Comparison of ENCODE assay signal across 18 mouse cellular contexts in genomic region chr10:107341151-107341550, GRCm38 (mm10).
DNase-seq lines count a peak whose midpoint lies in the region; ATAC-seq and TF ChIP-seq lines count a peak whose summit lies in the region.
"Had no signal": no experiment of that assay in that cellular context is flagged by ENCODE, and none has a peak within 500 bp of the region (broad histone marks: within the 10 kb centered on the region; RNA-seq: fewer than 3 reads in every experiment).

No protein-coding gene starts in this region.

- H3K9ac ChIP-seq in lung, embryonic 14.5 days: no peak overlapping the region
- H3K9ac ChIP-seq in forebrain, embryonic 16.5 days (replicated peaks; ENCODE audit: low read depth, low read length): no peak overlapping the region
- H3K9ac ChIP-seq: heart, embryonic 12.5 days; limb, embryonic 15.5 days; liver, postnatal 0 days; neural tube, embryonic 13.5 days had no signal

- no peaks in the 10 kb centered on the region for H3K4me1 ChIP-seq in lung, embryonic 14.5 days (ENCODE audit: insufficient read depth)
- H3K4me1 ChIP-seq in forebrain, embryonic 16.5 days (replicated peaks; ENCODE audit: control insufficient read depth, insufficient read depth, low read length): 0 out of 2 replicates have a peak, but pooled peaks cover 3% of the 10 kb centered on the region
- H3K4me1 ChIP-seq: heart, embryonic 12.5 days; limb, embryonic 15.5 days had no signal

- H3K36me3 ChIP-seq in lung, embryonic 14.5 days (ENCODE audit: insufficient read depth): no peaks in the 10 kb centered on the region
- no peaks in the 10 kb centered on the region for H3K36me3 ChIP-seq in forebrain, embryonic 16.5 days (ENCODE audit: control insufficient read depth, insufficient read depth)
- H3K36me3 ChIP-seq: heart, embryonic 12.5 days; limb, embryonic 15.5 days; neural tube, embryonic 13.5 days had no signal

- DNase-seq in lung, embryonic 14.5 days: peak; percentile 3
- no peak for DNase-seq in lung, postnatal 10 days
- peak; percentile 15 for DNase-seq in embryo, embryonic 10.5 days (ENCODE audit: low spot score)
- peak; percentile 92 for DNase-seq in retina, postnatal 1 day
- DNase-seq in thymus, postnatal 10 days (ENCODE audit: low spot score in 2 of 2): no peak
- no peak for DNase-seq in right cerebral cortex, postnatal 10 days (ENCODE audit: low spot score in 2 of 2)
- DNase-seq: adrenal gland, postnatal 25 days; heart, postnatal 4 days; kidney, adult 2 months; kidney, postnatal 4 days; liver, postnatal 0 days; lung, postnatal 4 days; midbrain, embryonic 14.5 days; right cerebral cortex, postnatal 14 days had no signal

- no peaks in the 10 kb centered on the region for H3K27me3 ChIP-seq in lung, embryonic 14.5 days (ENCODE audit: insufficient read depth, low read length)
- no peaks in the 10 kb centered on the region for H3K27me3 ChIP-seq in forebrain, embryonic 16.5 days (replicated peaks; ENCODE audit: control insufficient read depth, insufficient read depth, low read length)
- H3K27me3 ChIP-seq: heart, embryonic 12.5 days; limb, embryonic 15.5 days; neural tube, embryonic 13.5 days had no signal

- ATAC-seq in lung, embryonic 14.5 days (ENCODE audit: insufficient read depth): no peak
- peak; percentile 75 for ATAC-seq in forebrain, embryonic 16.5 days
- ATAC-seq: liver, postnatal 0 days had no signal

- H3K27ac ChIP-seq in lung, embryonic 14.5 days (ENCODE audit: low read depth): no peak overlapping the region
- H3K27ac ChIP-seq in forebrain, embryonic 16.5 days (ENCODE audit: low read length): no peak overlapping the region
- H3K27ac ChIP-seq: limb, embryonic 15.5 days; neural tube, embryonic 13.5 days had no signal

- no peak overlapping the region for H3K4me3 ChIP-seq in lung, embryonic 14.5 days (ENCODE audit: low read depth, low read length)
- H3K4me3 ChIP-seq in forebrain, embryonic 16.5 days (replicated peaks; ENCODE audit: low read length): no peak overlapping the region
- H3K4me3 ChIP-seq: heart, embryonic 12.5 days; limb, embryonic 15.5 days; neural tube, embryonic 13.5 days had no signal

- no peak overlapping the region for H3K4me2 ChIP-seq in lung, embryonic 14.5 days
- H3K4me2 ChIP-seq in forebrain, embryonic 16.5 days (ENCODE audit: low read length): no peak overlapping the region
- H3K4me2 ChIP-seq: heart, embryonic 12.5 days; limb, embryonic 15.5 days; neural tube, embryonic 13.5 days had no signal

- no peak for TF ChIP-seq CTCF in lung, embryonic 14.5 days (IDR thresholded peaks at IDR 0.05; ENCODE audit: low read depth)

- WGBS in lung, embryonic 14.5 days: 88% methylated on average over 4 of the region's 4 CpGs
- WGBS in forebrain, embryonic 16.5 days: 40% methylated on average over 4 of the region's 4 CpGs

- no peaks in the 10 kb centered on the region for H3K9me3 ChIP-seq in lung, embryonic 14.5 days (ENCODE audit: low read depth, low read length)
- H3K9me3 ChIP-seq in forebrain, embryonic 16.5 days (ENCODE audit: control insufficient read depth, low read length): no peaks in the 10 kb centered on the region
- H3K9me3 ChIP-seq: heart, embryonic 12.5 days; limb, embryonic 15.5 days; neural tube, embryonic 13.5 days had no signal

Comparison
In these comparisons a context has a peak if more than half of its experiments do, and no peak if none do; other contexts are left out.
1. DNase-seq: peak in lung, embryonic 14.5 days (single experiment), embryo, embryonic 10.5 days (single experiment) and retina, postnatal 1 day (single experiment); none in lung, postnatal 10 days (single experiment), thymus, postnatal 10 days (0 of 2) and right cerebral cortex, postnatal 10 days (0 of 2).